ENCODE assay signal across 19 mouse cellular contexts in genomic region chr8:106907450-106907849, GRCm38 (mm10). TPM values are rescaled to one million over a fixed set of nuclear protein-coding genes. Genes with fewer than 3 reads are reported as not detected.
DNase-seq lines count a peak whose midpoint lies in the region; ATAC-seq lines count a peak whose summit lies in the region.
"Had no signal": no experiment of that assay in that cellular context is flagged by ENCODE, and none has a peak within 500 bp of the region (broad histone marks: within the 10 kb centered on the region; RNA-seq: fewer than 3 reads in every experiment).

No protein-coding gene starts in this region.

- no peaks in the 10 kb centered on the region for H3K27me3 ChIP-seq in heart, embryonic 11.5 days (ENCODE audit: control insufficient read depth, insufficient read depth, low read length)
- no peaks in the 10 kb centered on the region for H3K27me3 ChIP-seq in heart, embryonic 16.5 days (ENCODE audit: control insufficient read depth, insufficient read depth, low read length)
- H3K27me3 ChIP-seq in heart, embryonic 10.5 days (ENCODE audit: insufficient read depth, poor library complexity, severe bottlenecking): no peaks in the 10 kb centered on the region
- no peaks in the 10 kb centered on the region for H3K27me3 ChIP-seq in neural tube, embryonic 13.5 days
- no peaks in the 10 kb centered on the region for H3K27me3 ChIP-seq in neural tube, embryonic 15.5 days (replicated peaks)
- H3K27me3 ChIP-seq: forebrain, embryonic 13.5 days; hindbrain, embryonic 15.5 days had no signal

- H3K4me2 ChIP-seq in heart, embryonic 11.5 days: no peak overlapping the region
- H3K4me2 ChIP-seq in heart, embryonic 16.5 days (ENCODE audit: low read depth, low read length): no peak overlapping the region
- no peak overlapping the region for H3K4me2 ChIP-seq in neural tube, embryonic 13.5 days
- H3K4me2 ChIP-seq in neural tube, embryonic 15.5 days: no peak overlapping the region
- H3K4me2 ChIP-seq: forebrain, embryonic 13.5 days; hindbrain, embryonic 15.5 days had no signal

- ATAC-seq in heart, embryonic 11.5 days (replicated peaks; ENCODE audit: insufficient number of reproducible peaks, low FRiP score, low TSS enrichment): no peak
- ATAC-seq in heart, embryonic 16.5 days (replicated peaks; ENCODE audit: extremely low read depth, insufficient read depth, low FRiP score): peak; percentile 67
- no peak for ATAC-seq in neural tube, embryonic 13.5 days (ENCODE audit: low read depth)
- ATAC-seq in neural tube, embryonic 15.5 days (ENCODE audit: low FRiP score): no peak
- ATAC-seq: forebrain, embryonic 13.5 days; forebrain, postnatal 0 days; intestine, embryonic 16.5 days had no signal

- peak overlapping the region; percentile 29 for H3K27ac ChIP-seq in heart, embryonic 11.5 days (ENCODE audit: low read depth, low read length)
- peak overlapping the region; percentile 43 for H3K27ac ChIP-seq in heart, embryonic 16.5 days (ENCODE audit: low read length)
- H3K27ac ChIP-seq in heart, embryonic 10.5 days: no peak overlapping the region
- H3K27ac ChIP-seq in neural tube, embryonic 13.5 days (replicated peaks): no peak overlapping the region
- no peak overlapping the region for H3K27ac ChIP-seq in neural tube, embryonic 15.5 days (replicated peaks)
- H3K27ac ChIP-seq: embryonic facial prominence, embryonic 10.5 days; forebrain, embryonic 13.5 days; hindbrain, embryonic 15.5 days had no signal

- no peaks in the 10 kb centered on the region for H3K4me1 ChIP-seq in heart, embryonic 11.5 days (ENCODE audit: control insufficient read depth, insufficient read depth, low read length)
- H3K4me1 ChIP-seq in heart, embryonic 16.5 days (ENCODE audit: control insufficient read depth, insufficient read depth, low read length): no peaks in the 10 kb centered on the region
- no peaks in the 10 kb centered on the region for H3K4me1 ChIP-seq in heart, embryonic 10.5 days
- H3K4me1 ChIP-seq in neural tube, embryonic 13.5 days (replicated peaks): no peaks in the 10 kb centered on the region
- H3K4me1 ChIP-seq in neural tube, embryonic 15.5 days: no peaks in the 10 kb centered on the region
- H3K4me1 ChIP-seq: embryonic facial prominence, embryonic 10.5 days; forebrain, embryonic 13.5 days; hindbrain, embryonic 15.5 days had no signal

- no peak overlapping the region for H3K9ac ChIP-seq in heart, embryonic 11.5 days (ENCODE audit: low read depth, low read length)
- H3K9ac ChIP-seq in heart, embryonic 16.5 days (ENCODE audit: low read length): no peak overlapping the region
- 0 out of 2 replicates have a peak overlapping the region, but pooled peaks have one; percentile 17 for H3K9ac ChIP-seq in neural tube, embryonic 13.5 days
- H3K9ac ChIP-seq in neural tube, embryonic 15.5 days (replicated peaks): no peak overlapping the region
- H3K9ac ChIP-seq: forebrain, embryonic 13.5 days; forebrain, postnatal 0 days; hindbrain, embryonic 15.5 days had no signal

- no peak for DNase-seq in heart, adult 9 months (ENCODE audit: low spot score in 2 of 2)
- no peak for DNase-seq in heart, embryonic 10.5 days (ENCODE audit: low spot score)
- DNase-seq in ZHBTc4 (ENCODE audit: low read depth, low spot score): peak; percentile 67
- DNase-seq in adrenal gland, postnatal 10 days: no peak
- DNase-seq: adrenal gland, adult 2 months; adrenal gland, postnatal 36 days; cerebellum, adult 2 months; cerebellum, postnatal 10 days; forebrain, postnatal 0 days; gastrocnemius, postnatal 25 days; kidney, adult 2 months had no signal

- H3K4me3 ChIP-seq in heart, embryonic 11.5 days (ENCODE audit: low read depth, low read length): no peak overlapping the region
- H3K4me3 ChIP-seq in heart, embryonic 16.5 days (ENCODE audit: low read length): no peak overlapping the region
- no peak overlapping the region for H3K4me3 ChIP-seq in heart, embryonic 10.5 days
- no peak overlapping the region for H3K4me3 ChIP-seq in neural tube, embryonic 13.5 days
- H3K4me3 ChIP-seq in neural tube, embryonic 15.5 days (replicated peaks): no peak overlapping the region
- H3K4me3 ChIP-seq: embryonic facial prominence, embryonic 10.5 days; forebrain, embryonic 13.5 days; hindbrain, embryonic 15.5 days had no signal

- peaks cover 35% of the 10 kb centered on the region for H3K36me3 ChIP-seq in heart, embryonic 11.5 days (ENCODE audit: control insufficient read depth, insufficient read depth, low read length)
- H3K36me3 ChIP-seq in heart, embryonic 16.5 days (ENCODE audit: control insufficient read depth, insufficient read depth): peaks cover 48% of the 10 kb centered on the region
- peaks cover 89% of the 10 kb centered on the region for H3K36me3 ChIP-seq in heart, embryonic 10.5 days
- H3K36me3 ChIP-seq in neural tube, embryonic 13.5 days: peaks cover 83% of the 10 kb centered on the region
- H3K36me3 ChIP-seq in neural tube, embryonic 15.5 days: peaks cover 77% of the 10 kb centered on the region

- 81% methylated on average over 6 of the region's 6 CpGs for WGBS in heart, embryonic 11.5 days (ENCODE audit: insufficient replicate concordance)
- 74% methylated on average over 6 of the region's 6 CpGs for WGBS in heart, embryonic 16.5 days
- 82% methylated on average over 6 of the region's 6 CpGs for WGBS in heart, embryonic 10.5 days
- 91% methylated on average over 6 of the region's 6 CpGs for WGBS in neural tube, embryonic 13.5 days
- WGBS in neural tube, embryonic 15.5 days: 89% methylated on average over 6 of the region's 6 CpGs

- H3K9me3 ChIP-seq in heart, embryonic 11.5 days (replicated peaks; ENCODE audit: control insufficient read depth, low read length): no peaks in the 10 kb centered on the region
- H3K9me3 ChIP-seq in heart, embryonic 16.5 days (replicated peaks; ENCODE audit: control insufficient read depth, low read length): no peaks in the 10 kb centered on the region
- no peaks in the 10 kb centered on the region for H3K9me3 ChIP-seq in heart, embryonic 10.5 days
- no peaks in the 10 kb centered on the region for H3K9me3 ChIP-seq in neural tube, embryonic 13.5 days
- no peaks in the 10 kb centered on the region for H3K9me3 ChIP-seq in neural tube, embryonic 15.5 days (replicated peaks)
- H3K9me3 ChIP-seq: embryonic facial prominence, embryonic 10.5 days; forebrain, embryonic 13.5 days; hindbrain, embryonic 15.5 days had no signal

RNA-seq across cellular contexts. Expression of gene Utp4, which starts 14.0 kb away (rescaled TPM):
- polyA plus RNA-seq in heart, embryonic 11.5 days (2014; fragmentation: Nextera tagmentation; extraction: Ambion mirVana): 53.9 and 56.9 TPM in 2 replicates
- 42.5 and 48.1 TPM in 2 replicates for polyA plus RNA-seq in heart, embryonic 16.5 days (2015; fragmentation: Nextera tagmentation; extraction: Ambion mirVana)
- polyA plus RNA-seq in heart, embryonic 10.5 days (2016; fragmentation: Nextera tagmentation; extraction: Ambion mirVana): 61.5 and 79.9 TPM in 2 replicates
- polyA plus RNA-seq in neural tube, embryonic 13.5 days (2015; fragmentation: Nextera tagmentation; extraction: Ambion mirVana): 42.2 and 46.9 TPM in 2 replicates
- 41.7 and 49.8 TPM in 2 replicates for polyA plus RNA-seq in neural tube, embryonic 15.5 days (2015; fragmentation: Nextera tagmentation; extraction: Ambion mirVana)
- total RNA-seq in adrenal gland, postnatal 10 days (2021): 10 to 100 TPM; 36.2 to 40.8 TPM

RNA-seq across cellular contexts. Expression of gene Sntb2, which starts 28.1 kb away (rescaled TPM):
- 6.0 and 8.0 TPM in 2 replicates for polyA plus RNA-seq in heart, embryonic 11.5 days (2014; fragmentation: Nextera tagmentation; extraction: Ambion mirVana)
- 11.7 and 12.4 TPM in 2 replicates for polyA plus RNA-seq in heart, embryonic 16.5 days (2015; fragmentation: Nextera tagmentation; extraction: Ambion mirVana)
- polyA plus RNA-seq in heart, embryonic 10.5 days (2016; fragmentation: Nextera tagmentation; extraction: Ambion mirVana): 8.7 and 9.8 TPM in 2 replicates
- polyA plus RNA-seq in neural tube, embryonic 13.5 days (2015; fragmentation: Nextera tagmentation; extraction: Ambion mirVana): 7.1 and 8.0 TPM in 2 replicates
- 6.6 and 8.7 TPM in 2 replicates for polyA plus RNA-seq in neural tube, embryonic 15.5 days (2015; fragmentation: Nextera tagmentation; extraction: Ambion mirVana)
- 10 to 100 TPM; 23.5 to 30.0 TPM for total RNA-seq in adrenal gland, postnatal 10 days (2021)

RNA-seq across cellular contexts. Expression of gene Has3, which starts 37.4 kb away (rescaled TPM):
- polyA plus RNA-seq in heart, embryonic 11.5 days (2014; fragmentation: Nextera tagmentation; extraction: Ambion mirVana): 0.08 and 0.17 TPM in 2 replicates
- 0.22 and 0.26 TPM in 2 replicates for polyA plus RNA-seq in heart, embryonic 16.5 days (2015; fragmentation: Nextera tagmentation; extraction: Ambion mirVana)
- 0.25 TPM in 1 of 2 replicates, not detected in the other for polyA plus RNA-seq in heart, embryonic 10.5 days (2016; fragmentation: Nextera tagmentation; extraction: Ambion mirVana)
- polyA plus RNA-seq in neural tube, embryonic 13.5 days (2015; fragmentation: Nextera tagmentation; extraction: Ambion mirVana): 0.47 and 0.74 TPM in 2 replicates
- 1.6 and 2.2 TPM in 2 replicates for polyA plus RNA-seq in neural tube, embryonic 15.5 days (2015; fragmentation: Nextera tagmentation; extraction: Ambion mirVana)
- total RNA-seq in adrenal gland, postnatal 10 days (2021): 1 to 10 TPM in 1 of 2 experiments, under 1 TPM in 1; 0.96 to 2.2 TPM

Comparison
In these comparisons a context has a peak if more than half of its experiments do, and no peak if none do; other contexts are left out.
1. H3K27ac ChIP-seq: peak in heart, embryonic 11.5 days (single experiment) and heart, embryonic 16.5 days (single experiment); none in heart, embryonic 10.5 days (single experiment), neural tube, embryonic 13.5 days (single experiment) and neural tube, embryonic 15.5 days (single experiment).